7 mouse cellular contexts compared by ENCODE assay signal in genomic region chr10:93309131-93309933, GRCm38 (mm10). TPM values are rescaled to one million over a fixed set of nuclear protein-coding genes. Genes with fewer than 3 reads are reported as not detected.
A peak's percentile ranks its signal among the peaks of the same experiment; 100 is the strongest.
DNase-seq lines count a peak whose midpoint lies in the region; ATAC-seq and TF ChIP-seq lines count a peak whose summit lies in the region.

No protein-coding gene starts in this region.

- no peaks in the 10 kb centered on the region for H3K4me1 ChIP-seq in ES-Bruce4 (ENCODE audit: control insufficient read depth, insufficient read depth, low read length)
- H3K4me1 ChIP-seq in forebrain, embryonic 16.5 days (replicated peaks; ENCODE audit: control insufficient read depth, insufficient read depth, low read length) = peaks cover 20% of the 10 kb centered on the region
- peaks cover 23% of the 10 kb centered on the region for H3K4me1 ChIP-seq in hindbrain, embryonic 13.5 days (replicated peaks)
- H3K4me1 ChIP-seq in limb, embryonic 12.5 days (replicated peaks) = peaks cover 52% of the 10 kb centered on the region
- H3K4me1 ChIP-seq in midbrain, embryonic 11.5 days (ENCODE audit: control insufficient read depth, insufficient read depth, low read length) = peaks cover 3% of the 10 kb centered on the region; the same call in 1 of the 2 replicates
- 0 out of 2 replicates have a peak, but pooled peaks cover 5% of the 10 kb centered on the region for H3K4me1 ChIP-seq in stomach, embryonic 14.5 days (ENCODE audit: control insufficient read depth, insufficient read depth, low read length)

- H3K27me3 ChIP-seq in ES-Bruce4 (ENCODE audit: control insufficient read depth, insufficient read depth, low read length, poor library complexity, severe bottlenecking) = no peaks in the 10 kb centered on the region
- peaks cover 10% of the 10 kb centered on the region; the same call in 1 of the 2 replicates for H3K27me3 ChIP-seq in forebrain, embryonic 16.5 days (replicated peaks; ENCODE audit: control insufficient read depth, insufficient read depth, low read length)
- H3K27me3 ChIP-seq in hindbrain, embryonic 13.5 days = peaks cover 25% of the 10 kb centered on the region
- no peaks in the 10 kb centered on the region for H3K27me3 ChIP-seq in limb, embryonic 12.5 days
- H3K27me3 ChIP-seq in midbrain, embryonic 11.5 days (ENCODE audit: control insufficient read depth, insufficient read depth, low read length) = peaks cover 5% of the 10 kb centered on the region; the same call in 1 of the 2 replicates
- H3K27me3 ChIP-seq in stomach, embryonic 14.5 days (ENCODE audit: control insufficient read depth, insufficient read depth, low read length) = no peaks in the 10 kb centered on the region

- no peaks in the 10 kb centered on the region for H3K9me3 ChIP-seq in ES-Bruce4 (replicated peaks; ENCODE audit: control insufficient read depth, insufficient read depth, low read length, poor library complexity, severe bottlenecking)
- H3K9me3 ChIP-seq in forebrain, embryonic 16.5 days (ENCODE audit: control insufficient read depth, low read length) = no peaks in the 10 kb centered on the region
- no peaks in the 10 kb centered on the region for H3K9me3 ChIP-seq in hindbrain, embryonic 13.5 days
- no peaks in the 10 kb centered on the region for H3K9me3 ChIP-seq in limb, embryonic 12.5 days
- H3K9me3 ChIP-seq in midbrain, embryonic 11.5 days (ENCODE audit: control insufficient read depth, low read length) = no peaks in the 10 kb centered on the region
- no peaks in the 10 kb centered on the region for H3K9me3 ChIP-seq in stomach, embryonic 14.5 days (ENCODE audit: control insufficient read depth, low read depth, low read length)

- TF ChIP-seq EP300 in ES-Bruce4 (IDR thresholded peaks at IDR 0.05; ENCODE audit: insufficient read depth, low read depth, low read length) = no peak

- no peak for TF ChIP-seq CTCF in ES-Bruce4 (IDR thresholded peaks at IDR 0.05; ENCODE audit: low read depth, low read length)

- H3K9ac ChIP-seq in ES-Bruce4 (ENCODE audit: low read depth, poor library complexity, severe bottlenecking) = peak overlapping the region; percentile 90
- peak overlapping the region; percentile 62 for H3K9ac ChIP-seq in forebrain, embryonic 16.5 days (replicated peaks; ENCODE audit: low read depth, low read length)
- H3K9ac ChIP-seq in hindbrain, embryonic 13.5 days = peak overlapping the region; percentile 81
- peak overlapping the region; percentile 97 for H3K9ac ChIP-seq in limb, embryonic 12.5 days (replicated peaks)
- H3K9ac ChIP-seq in midbrain, embryonic 11.5 days (ENCODE audit: low read length) = peak overlapping the region; percentile 76
- peak overlapping the region; percentile 78 for H3K9ac ChIP-seq in stomach, embryonic 14.5 days (replicated peaks; ENCODE audit: low read depth, low read length)

- H3K4me3 ChIP-seq in ES-Bruce4 (ENCODE audit: low read depth, low read length) = peak overlapping the region; percentile 68
- H3K4me3 ChIP-seq in forebrain, embryonic 16.5 days (replicated peaks; ENCODE audit: low read length) = peak overlapping the region; percentile 55
- peak overlapping the region; percentile 59 for H3K4me3 ChIP-seq in hindbrain, embryonic 13.5 days
- peak overlapping the region; percentile 84 for H3K4me3 ChIP-seq in limb, embryonic 12.5 days (replicated peaks)
- H3K4me3 ChIP-seq in midbrain, embryonic 11.5 days (ENCODE audit: low read depth, low read length) = peak overlapping the region; percentile 53
- peak overlapping the region; percentile 50 for H3K4me3 ChIP-seq in stomach, embryonic 14.5 days (ENCODE audit: low read depth, low read length)

- WGBS in forebrain, embryonic 16.5 days = under 1% methylated on average over 20 of the region's 23 CpGs
- 1% methylated on average over 18 of the region's 23 CpGs for WGBS in hindbrain, embryonic 13.5 days
- 1% methylated on average over 20 of the region's 23 CpGs for WGBS in limb, embryonic 12.5 days
- 1% methylated on average over 22 of the region's 23 CpGs for WGBS in midbrain, embryonic 11.5 days
- WGBS in stomach, embryonic 14.5 days = 1% methylated on average over 23 of the region's 23 CpGs

- no peak overlapping the region for H3K27ac ChIP-seq in ES-Bruce4 (ENCODE audit: insufficient read depth, low read length)
- H3K27ac ChIP-seq in forebrain, embryonic 16.5 days (ENCODE audit: low read length) = peak overlapping the region; percentile 53; the same call in 1 of the 2 replicates
- H3K27ac ChIP-seq in hindbrain, embryonic 13.5 days = peak overlapping the region; percentile 79
- peak overlapping the region; percentile 100 for H3K27ac ChIP-seq in limb, embryonic 12.5 days
- 0 out of 2 replicates have a peak overlapping the region, but pooled peaks have one; percentile 1 for H3K27ac ChIP-seq in midbrain, embryonic 11.5 days (ENCODE audit: low read depth, low read length)
- H3K27ac ChIP-seq in stomach, embryonic 14.5 days (ENCODE audit: low read length) = peak overlapping the region; percentile 89

- peak overlapping the region; percentile 100 for H3K4me2 ChIP-seq in forebrain, embryonic 16.5 days (ENCODE audit: low read length)
- peak overlapping the region; percentile 99 for H3K4me2 ChIP-seq in hindbrain, embryonic 13.5 days
- peak overlapping the region; percentile 69 for H3K4me2 ChIP-seq in limb, embryonic 12.5 days
- H3K4me2 ChIP-seq in midbrain, embryonic 11.5 days = peak overlapping the region; percentile 96
- peak overlapping the region; percentile 50 for H3K4me2 ChIP-seq in stomach, embryonic 14.5 days (replicated peaks; ENCODE audit: low read depth, low read length)

- H3K36me3 ChIP-seq in ES-Bruce4 (ENCODE audit: control insufficient read depth, insufficient read depth, low read length, poor library complexity, severe bottlenecking) = no peaks in the 10 kb centered on the region
- no peaks in the 10 kb centered on the region for H3K36me3 ChIP-seq in forebrain, embryonic 16.5 days (ENCODE audit: control insufficient read depth, insufficient read depth)
- H3K36me3 ChIP-seq in hindbrain, embryonic 13.5 days = no peaks in the 10 kb centered on the region
- no peaks in the 10 kb centered on the region for H3K36me3 ChIP-seq in limb, embryonic 12.5 days
- H3K36me3 ChIP-seq in midbrain, embryonic 11.5 days (ENCODE audit: control insufficient read depth, insufficient read depth, low read length) = no peaks in the 10 kb centered on the region
- no peaks in the 10 kb centered on the region for H3K36me3 ChIP-seq in stomach, embryonic 14.5 days (ENCODE audit: control insufficient read depth, insufficient read depth, low read length)

- ATAC-seq in forebrain, embryonic 16.5 days = peak; percentile 43
- peak; percentile 69 for ATAC-seq in hindbrain, embryonic 13.5 days (ENCODE audit: low FRiP score)
- ATAC-seq in limb, embryonic 12.5 days (ENCODE audit: insufficient number of reproducible peaks, insufficient read depth, low FRiP score, low TSS enrichment, low read depth) = peak; percentile 54
- ATAC-seq in midbrain, embryonic 11.5 days (ENCODE audit: low FRiP score) = peak; percentile 53
- ATAC-seq in stomach, embryonic 14.5 days (ENCODE audit: insufficient number of reproducible peaks, insufficient read depth, low FRiP score, low read depth) = peak; percentile 71

- DNase-seq in adrenal gland, postnatal 10 days = peak; percentile 71
- DNase-seq in midbrain, embryonic 11.5 days (ENCODE audit: low spot score, missing footprints) = peak; percentile 95

- TF ChIP-seq POLR2A in ES-Bruce4 (IDR thresholded peaks at IDR 0.05; ENCODE audit: insufficient read depth, low read length) = no peak

RNA-seq across cellular contexts. Expression of gene Elk3, which starts 1.6 kb away (rescaled TPM):
- 11.0 and 11.9 TPM in 2 replicates for polyA plus RNA-seq in ES-Bruce4 (2011; ENCODE audit: insufficient read depth, insufficient read length, low read depth, missing spikeins)
- total RNA-seq in adrenal gland, postnatal 10 days (2021) = 10 to 100 TPM; 58.4 to 70.4 TPM
- 6.6 and 9.8 TPM in 2 replicates for polyA plus RNA-seq in forebrain, embryonic 16.5 days (2015; fragmentation: Nextera tagmentation; extraction: Ambion mirVana)
- 10.4 and 13.0 TPM in 2 replicates for polyA plus RNA-seq in hindbrain, embryonic 13.5 days (2015; fragmentation: Nextera tagmentation; extraction: Ambion mirVana)
- polyA plus RNA-seq in limb, embryonic 12.5 days (2016; fragmentation: Nextera tagmentation; extraction: Ambion mirVana) = 47.2 and 47.8 TPM in 2 replicates
- polyA plus RNA-seq in midbrain, embryonic 11.5 days (2014; fragmentation: Nextera tagmentation; extraction: Ambion mirVana) = 12.2 and 13.6 TPM in 2 replicates
- polyA plus RNA-seq in stomach, embryonic 14.5 days (2014; fragmentation: Nextera tagmentation; extraction: Ambion mirVana) = 34.0 and 36.6 TPM in 2 replicates

Comparison
In these comparisons a context has a peak if more than half of its experiments do, and no peak if none do; other contexts are left out.
1. H3K4me2 ChIP-seq: peak in every context shown above with its lines; median percentile 100 in forebrain, embryonic 16.5 days; 99 in hindbrain, embryonic 13.5 days; 96 in midbrain, embryonic 11.5 days; 69 in limb, embryonic 12.5 days; 50 in stomach, embryonic 14.5 days.